Mouse (Mus musculus): ENCODE measurements at regions not wholly inside any gene's neighbourhood (a gene's known extent, or its start where the extent isn't known, plus 50 kb on each side); places are given as distances from the start of the nearest gene placed in this dataset.

- no peak for DNase-seq
Observed at GRCm38 (mm10) chr2:94248948-94249347, 91.2 kb upstream of the Hsd17b12 start.

DNA sequence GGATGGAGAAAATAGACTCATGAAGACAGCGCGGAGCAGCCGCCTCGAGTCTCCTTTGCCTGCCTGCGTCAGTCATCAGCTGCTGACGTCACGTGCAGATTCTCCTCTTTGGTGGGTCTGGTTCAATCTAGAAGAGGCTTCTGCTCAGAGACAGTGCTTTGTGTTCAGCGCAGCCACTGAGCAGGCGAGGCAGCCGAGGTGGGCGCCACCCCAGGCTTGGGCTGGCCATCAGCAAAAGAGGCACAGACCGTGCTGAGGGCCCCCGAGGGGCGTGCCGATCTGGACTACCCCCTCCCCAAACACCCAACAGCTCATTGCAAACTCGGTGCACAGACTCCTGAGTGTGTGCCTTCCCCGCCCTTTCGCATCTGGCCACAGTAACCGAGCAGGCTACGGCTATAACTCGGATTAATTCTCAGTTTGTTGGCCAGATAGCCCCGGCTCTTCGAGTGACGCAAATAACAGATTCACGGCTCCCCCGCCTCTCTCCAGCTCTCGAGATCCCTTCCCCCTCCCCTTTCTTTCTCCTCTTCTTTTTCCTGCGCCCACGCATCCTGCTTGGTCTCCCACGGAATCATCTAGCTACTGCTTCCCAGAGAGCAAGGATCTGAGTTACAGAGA lies 89.2 kb upstream of the Hsd17b12 start:
- peak; percentile 73 to 81 for DNase-seq

DNA sequence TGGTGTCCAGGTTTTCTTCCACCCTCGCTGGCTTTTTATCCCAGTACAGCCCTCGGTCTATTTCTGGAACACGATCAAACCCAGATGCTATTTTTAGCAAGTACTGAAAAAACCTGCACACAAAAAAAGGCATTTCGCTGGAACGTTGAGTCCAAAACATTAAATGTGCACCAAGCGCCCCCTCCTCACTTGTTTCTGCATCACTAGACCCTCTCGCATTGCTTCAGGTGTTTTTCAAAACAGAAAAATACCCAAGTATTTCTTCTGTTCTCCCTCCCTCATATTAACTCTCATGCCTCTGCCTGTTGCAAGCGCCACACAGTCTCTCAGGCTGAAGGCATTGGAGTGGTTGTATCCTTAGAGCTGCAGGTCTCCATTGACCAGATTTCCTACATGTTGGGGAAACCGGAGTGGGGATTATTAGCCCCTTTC lies 88.4 kb upstream of the Hsd17b12 start:
- DNase-seq: peak in 1 of 2 experiments; percentile 52

DNA sequence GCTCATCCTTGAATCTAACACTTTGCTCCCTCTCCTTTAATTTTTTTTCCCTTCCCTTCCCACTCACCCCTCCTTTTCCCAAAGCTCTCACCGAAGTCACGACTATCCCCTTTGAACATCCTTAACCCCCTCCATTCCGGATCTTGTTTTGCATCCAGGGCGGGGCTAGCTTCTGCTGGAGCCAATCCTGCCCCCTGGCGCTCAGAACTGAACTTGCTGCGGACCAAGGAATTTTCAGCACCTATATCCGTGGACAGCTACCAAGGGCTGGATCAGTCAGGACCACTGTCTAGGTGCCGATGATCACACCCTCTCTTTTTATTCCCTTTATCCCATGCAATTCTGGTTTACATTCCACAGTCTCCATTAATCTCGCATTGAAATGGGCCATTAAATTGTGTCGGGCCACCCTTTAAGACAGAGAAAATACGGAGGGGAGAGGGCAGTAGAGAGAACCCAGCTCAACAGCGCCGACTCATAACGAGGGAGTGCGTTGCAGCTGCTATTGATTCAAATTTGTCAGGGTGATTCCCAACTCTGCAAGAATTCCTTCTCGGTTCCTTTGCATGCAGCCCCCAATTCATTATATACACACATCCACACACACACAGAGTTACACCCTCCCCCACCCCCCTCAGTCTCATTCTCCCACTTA lies 87.7 kb upstream of the Hsd17b12 start:
- DNase-seq: peak; percentile 87 to 91

- peak; percentile 34 to 53 for DNase-seq
Observed at GRCm38 (mm10) chr2:94244140-94244539, 86.4 kb upstream of the Hsd17b12 start.

DNA sequence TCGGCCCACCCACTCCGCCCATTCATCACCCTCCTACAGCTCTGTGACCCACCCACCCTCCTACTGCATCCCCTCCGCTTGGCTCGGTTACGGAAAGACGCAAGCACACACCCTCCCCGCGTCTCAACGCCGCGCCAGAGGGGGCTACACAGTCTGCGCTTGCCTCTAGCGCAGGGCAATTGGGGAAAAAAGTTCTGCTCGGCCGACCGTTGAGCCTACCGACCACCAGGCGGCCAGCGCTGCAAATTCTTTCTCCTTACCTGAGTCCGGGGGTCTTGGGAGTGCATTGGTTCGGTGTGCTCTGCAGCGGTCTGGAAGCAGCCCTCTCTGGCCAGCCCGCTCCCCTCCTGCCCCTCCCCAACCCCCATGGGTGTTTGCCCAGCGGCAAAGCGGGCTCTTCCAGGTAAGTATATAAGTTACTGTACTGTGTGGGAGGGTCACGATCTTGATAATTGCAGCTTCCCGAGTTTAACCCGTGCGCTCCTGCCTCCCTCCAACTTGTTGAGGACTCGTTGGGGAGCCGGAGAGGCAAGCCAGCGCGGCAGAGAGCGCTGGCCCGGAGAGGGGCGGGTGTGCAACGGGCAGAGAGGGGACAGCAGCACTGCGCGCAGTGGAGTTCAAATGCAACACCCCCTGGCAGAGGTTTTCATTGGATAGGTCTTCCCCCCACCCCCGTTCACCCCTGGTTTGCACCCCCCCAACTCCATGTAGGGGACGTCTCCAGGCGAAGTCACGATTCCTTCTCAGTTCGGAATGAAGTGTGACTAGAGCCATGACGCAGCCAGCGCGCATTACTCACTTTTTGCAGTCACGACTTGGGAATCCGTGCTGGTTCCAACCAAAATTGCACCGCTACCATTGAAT lies 85.5 kb upstream of the Hsd17b12 start:
- DNase-seq: peak; percentile 31 to 46

- peak in 1 of 2 experiments; percentile 36 for DNase-seq
Observed at GRCm38 (mm10) chr2:94242406-94243052, 84.8 kb upstream of the Hsd17b12 start.

DNA sequence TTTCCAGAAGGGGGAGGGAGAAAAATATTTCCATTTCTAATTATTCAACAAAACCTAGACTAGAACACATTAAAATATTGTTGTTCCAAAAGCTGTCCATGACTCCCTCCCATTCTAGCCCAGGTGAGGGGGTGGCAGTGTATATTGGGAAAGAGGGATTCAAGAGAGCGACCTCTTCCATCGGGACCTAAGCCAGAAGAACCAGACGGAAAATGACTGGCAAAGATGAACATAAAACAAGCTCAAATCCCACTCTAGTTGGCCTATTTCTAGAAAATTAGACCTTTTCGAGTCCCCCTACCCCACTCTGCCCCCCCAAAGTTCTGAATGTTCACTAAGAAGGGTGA lies 84.3 kb upstream of the Hsd17b12 start:
- no peak for DNase-seq

DNA sequence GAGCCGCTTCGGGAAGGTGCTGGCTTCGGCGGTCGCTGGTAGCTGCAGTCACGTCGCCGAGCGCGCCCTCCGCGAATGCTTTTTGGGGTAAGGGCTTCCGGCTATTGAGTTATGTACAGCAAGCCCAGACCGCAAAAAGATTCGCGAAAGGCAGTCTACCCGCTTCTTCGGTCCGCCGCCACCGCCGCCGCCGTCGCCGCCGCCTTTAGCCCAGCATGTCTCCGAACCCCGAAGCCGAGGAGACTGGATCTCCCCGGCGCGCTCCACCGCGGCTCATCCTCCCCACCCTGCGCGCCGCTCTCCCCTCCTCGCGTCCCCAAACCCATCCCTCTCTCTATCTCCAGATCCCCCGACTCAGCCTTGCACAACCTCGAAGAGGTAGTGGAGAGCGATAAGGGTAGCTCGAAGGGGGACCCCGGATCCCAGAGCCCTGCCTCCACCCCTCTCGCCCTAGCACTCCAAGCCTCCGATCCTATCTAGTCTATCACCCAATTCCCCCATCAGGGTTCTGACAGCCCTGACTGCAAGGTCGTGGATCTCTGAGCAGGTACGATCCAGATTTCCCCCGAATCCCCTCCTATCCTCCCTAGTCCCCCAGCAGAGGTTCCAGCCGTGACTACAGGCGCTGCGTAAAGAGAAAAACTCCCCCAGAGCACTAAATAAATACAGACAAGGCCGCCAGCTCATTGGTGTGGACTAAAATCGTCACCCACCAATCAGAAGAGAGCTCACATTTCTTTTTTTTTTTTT lies 83.7 kb upstream of the Hsd17b12 start:
- DNase-seq: peak; percentile 73 to 83

DNA sequence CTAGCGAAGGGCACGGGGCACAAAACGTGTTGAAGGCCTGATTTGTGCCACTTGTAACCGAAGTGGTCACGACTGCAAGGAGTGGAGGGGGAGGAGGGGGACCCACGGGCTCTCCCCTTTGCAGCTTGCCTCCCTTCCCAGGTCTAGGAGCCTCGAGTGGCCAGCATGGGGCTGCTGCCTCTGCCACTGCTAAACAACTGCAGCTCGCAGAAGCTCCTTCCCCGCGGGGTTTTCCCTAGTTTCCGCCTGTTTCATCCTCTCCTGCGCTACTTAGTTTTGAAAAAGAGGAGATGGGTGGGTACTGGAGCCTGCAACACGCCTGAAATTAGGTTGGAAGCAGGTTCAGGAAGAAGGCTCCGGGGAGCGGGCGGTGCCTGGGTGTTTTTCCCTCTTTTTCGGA lies 82.6 kb upstream of the Hsd17b12 start:
- DNase-seq: peak; percentile 17 to 26

DNA sequence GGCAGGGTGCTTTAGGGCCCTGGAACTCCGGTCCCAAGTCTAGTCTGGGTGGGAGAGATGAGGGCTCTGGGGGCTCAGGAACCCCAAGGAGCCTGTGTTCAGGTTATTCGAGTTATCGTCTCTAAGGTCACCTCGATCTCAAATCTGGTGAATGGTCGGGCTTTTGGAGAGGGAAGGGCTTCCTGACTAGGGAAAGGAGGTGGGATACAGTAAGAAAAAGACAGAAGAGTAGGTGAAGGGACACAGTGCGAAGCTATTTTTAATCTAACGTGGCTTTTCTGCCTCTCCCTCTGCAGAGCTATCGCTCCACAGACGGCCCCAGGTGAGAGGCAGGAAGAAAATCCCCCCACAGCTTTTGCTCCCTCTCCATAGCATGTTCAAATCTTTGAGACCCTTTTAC lies 81.8 kb upstream of the Hsd17b12 start:
- DNase-seq: no peak

DNA sequence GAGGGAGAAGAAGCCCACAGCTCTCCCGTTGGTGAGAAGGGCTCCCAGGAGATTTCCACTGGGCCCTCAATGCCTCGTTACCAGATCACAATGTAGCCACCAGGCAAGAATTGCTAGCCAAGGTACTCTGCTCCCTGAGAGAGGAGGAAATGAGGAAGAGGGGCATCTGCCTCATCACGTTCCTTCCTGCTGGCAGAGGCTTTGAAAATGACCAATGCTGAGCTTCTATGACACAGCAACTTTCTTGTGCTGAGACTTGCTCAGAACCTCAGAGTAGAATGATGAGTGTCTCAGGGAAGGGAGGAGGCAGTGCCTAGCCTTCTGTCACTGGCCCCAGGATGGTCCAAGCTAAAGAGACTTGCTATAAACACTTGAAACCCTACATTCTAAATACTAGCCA lies 78.7 kb upstream of the Hsd17b12 start:
- no peak for DNase-seq

DNA sequence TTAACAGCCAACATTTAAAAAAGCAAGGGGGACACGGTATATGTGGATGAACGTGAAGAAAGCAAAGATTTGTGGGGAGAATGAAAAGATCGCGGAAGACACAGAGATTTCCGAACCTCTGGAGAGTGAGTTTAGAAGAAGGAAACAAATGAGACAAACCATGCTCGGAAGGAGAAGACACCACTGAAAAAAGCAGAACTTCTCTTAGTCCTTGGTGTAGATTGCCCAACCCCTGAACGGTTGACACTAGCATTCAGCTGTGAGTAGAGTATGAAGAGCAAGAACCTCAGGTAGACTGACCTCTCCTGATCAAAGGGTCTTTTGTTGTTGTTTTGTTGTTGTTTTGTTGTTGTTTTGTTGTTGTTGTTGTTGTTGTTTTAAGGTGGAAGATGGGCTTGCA lies 75.8 kb upstream of the Hsd17b12 start:
- no peak for DNase-seq

DNA sequence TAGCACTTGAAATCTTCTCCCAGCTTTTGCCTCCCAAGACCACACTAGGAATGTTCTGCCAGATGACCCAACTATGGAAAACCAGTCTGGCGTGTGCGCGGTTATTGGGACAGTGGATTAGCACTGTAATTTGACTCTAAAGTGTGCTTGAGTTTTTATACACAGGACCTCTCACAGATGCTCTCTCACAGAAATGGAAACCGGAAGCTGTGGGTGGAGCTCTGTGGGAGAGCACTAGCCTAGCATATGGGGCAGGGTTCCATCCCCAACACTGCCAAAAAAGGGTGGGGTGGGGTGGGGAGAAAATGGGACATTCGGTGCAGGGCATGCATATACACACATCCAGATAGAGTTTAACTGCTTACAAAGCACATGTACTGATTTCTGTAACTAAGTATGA lies 61.7 kb upstream of the Hsd17b12 start:
- DNase-seq: no peak

GRCm38 (mm10) chr2:94217481-94217880 lies 59.7 kb upstream of the Hsd17b12 start:
- DNase-seq: no peak

DNA sequence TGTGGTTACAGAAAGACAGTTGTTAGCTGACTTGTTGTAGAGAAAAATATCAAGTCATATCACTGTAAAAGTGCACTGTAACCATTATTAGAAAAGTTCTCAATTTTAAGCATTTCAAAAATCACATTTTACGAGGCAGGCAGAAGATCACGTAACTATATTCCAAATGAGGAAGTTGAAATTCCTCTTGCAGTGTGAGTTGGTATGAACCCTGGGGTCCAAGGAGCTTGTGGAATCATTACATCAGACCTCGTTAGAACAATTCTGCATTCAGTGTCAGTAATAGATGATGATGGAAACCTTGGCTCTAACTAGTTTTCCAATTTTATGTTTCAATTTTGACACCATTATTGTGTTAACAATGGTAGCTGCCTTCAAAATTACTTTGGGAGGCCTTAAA lies 57.7 kb upstream of the Hsd17b12 start:
- no peak for DNase-seq

All from cerebellum, postnatal 36 days (tissue).